Mouse (Mus musculus): ENCODE data around the gene Ptpn7.

DNA sequence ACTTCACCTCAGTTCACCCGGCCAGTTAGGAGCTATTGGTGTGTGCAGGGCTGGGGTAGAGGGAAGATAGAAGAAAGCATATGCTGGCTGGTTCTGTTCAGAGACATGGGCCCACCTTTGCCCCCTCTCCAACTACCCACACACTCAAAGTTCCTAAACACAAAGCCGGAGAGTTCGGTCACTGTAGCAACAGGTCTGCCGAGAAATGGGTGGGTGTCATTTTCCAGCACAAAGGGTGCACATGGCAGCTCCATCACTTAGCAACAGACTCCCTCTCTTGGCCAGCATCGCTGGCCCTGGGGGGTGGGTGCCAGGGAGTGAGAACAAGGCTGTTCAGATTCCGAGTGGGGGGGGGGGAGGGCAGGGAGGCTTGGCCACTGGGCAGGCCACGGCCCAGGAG lies 26.6 kb downstream of the Ptpn7 start:
- no peak for TF ChIP-seq GATA1 (IDR thresholded peaks at IDR 0.05; ENCODE audit: borderline replicate concordance, low read length)
- TF ChIP-seq FLI1 (IDR thresholded peaks at IDR 0.05; ENCODE audit: low read length) = no peak
